Mouse (Mus musculus) megakaryocyte-erythroid progenitor cell, adult 5-6 weeks (primary cell): ENCODE results near the gene Naip2. TPM values are rescaled to one million over a fixed set of nuclear protein-coding genes. Genes with fewer than 3 reads are reported as not detected.
A peak's percentile ranks its signal among the peaks of the same experiment; 100 is the strongest.

Experiments used
- ATAC-seq: replicated peaks from 2 replicates; pipeline ENCODE4 v1.8.0; 2016; ENCODE audit warnings: mild to moderate bottlenecking, inconsistent platforms; ENCODE audit not compliant: severe bottlenecking, poor library complexity, low FRiP score, low TSS enrichment
- total RNA-seq, 2 experiments: library from RNA; stranded (forward) in 1 of 2; stranded (reverse) in 1 of 2; fragments of 200-1000, 215-1000 nt in 1 of 2; fragments of >200 nt in 1 of 2; fragmentation: Nextera tagmentation in 1 of 2; gene quantifications; 2 replicates each; pipeline ENCODE4 v1.2.3; 2014 to 2017

Naip2 gene
- total RNA-seq, 2 experiments from 2014 or later: 6.7 to 8.2 TPM

DNA sequence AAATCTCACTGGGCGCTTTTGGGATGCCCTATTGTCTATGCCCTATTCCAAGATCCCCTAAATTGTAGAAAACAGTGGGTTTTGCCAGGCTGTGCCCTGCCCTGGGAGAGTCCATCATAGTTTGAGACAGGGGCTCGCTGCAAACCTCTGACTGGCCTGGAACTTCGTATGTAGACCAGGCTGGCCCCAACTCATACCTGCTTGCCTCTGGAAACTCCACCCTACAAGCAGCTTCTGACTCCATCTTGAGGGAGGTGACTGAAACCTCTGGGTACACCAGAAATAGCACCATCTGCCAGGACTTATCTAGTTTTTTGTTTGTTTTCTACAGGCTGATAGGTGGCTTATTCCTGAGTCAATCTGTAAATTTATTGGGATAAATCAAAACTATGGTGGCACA, 77.9 kb downstream of the Naip2 start:
- ATAC-seq: no peak

- no peak for ATAC-seq
Measured at GRCm38 (mm10) chr13:100112218-100112972, 89.5 kb downstream of the Naip2 start.

DNA sequence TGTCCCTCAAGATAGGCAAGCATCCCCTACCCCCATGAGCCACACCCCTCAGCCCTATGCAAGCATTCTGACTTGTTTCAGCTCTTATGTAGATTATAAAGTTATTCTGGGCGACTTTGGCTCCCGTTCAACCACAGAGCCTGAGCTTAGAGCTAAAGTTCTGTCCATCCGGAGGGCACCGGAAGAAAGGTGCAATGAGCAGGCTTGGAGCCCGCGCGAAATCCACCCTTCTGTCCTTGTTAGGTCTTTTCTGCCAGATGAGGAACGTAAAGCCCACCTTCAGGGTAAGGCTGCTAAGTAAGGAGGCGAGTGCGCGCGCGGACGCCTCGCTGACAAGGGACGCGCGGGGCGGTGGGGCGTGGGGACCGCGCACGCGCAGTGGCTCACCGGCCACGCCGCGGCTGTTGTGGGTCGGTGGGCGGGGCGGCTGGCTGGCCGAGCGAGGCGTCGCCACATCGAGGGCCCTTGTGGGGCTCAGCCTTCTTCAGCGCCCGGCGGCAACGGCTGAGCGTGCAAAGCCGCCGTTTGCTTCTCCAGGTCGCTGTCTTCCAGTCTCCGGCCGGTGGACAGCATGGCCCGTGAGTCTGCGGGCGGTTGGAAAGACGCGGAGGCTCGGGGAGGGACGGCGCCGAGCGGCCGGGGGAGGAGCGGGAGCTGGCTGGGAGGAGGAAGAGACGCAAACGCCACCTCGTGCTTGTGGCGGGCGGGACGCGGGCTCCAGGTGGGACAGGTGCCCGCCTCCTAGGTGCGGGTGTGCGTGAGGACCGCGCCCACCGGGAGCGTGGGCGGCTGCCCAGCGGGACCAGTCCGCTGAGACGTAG, 94.0 kb downstream of the Naip2 start, which contains the start of gene Serf1:
Gene Serf1, plus strand, starts transcription at position 361 of the 821 bp plus-strand sequence.
- ATAC-seq: peak; percentile 53

DNA sequence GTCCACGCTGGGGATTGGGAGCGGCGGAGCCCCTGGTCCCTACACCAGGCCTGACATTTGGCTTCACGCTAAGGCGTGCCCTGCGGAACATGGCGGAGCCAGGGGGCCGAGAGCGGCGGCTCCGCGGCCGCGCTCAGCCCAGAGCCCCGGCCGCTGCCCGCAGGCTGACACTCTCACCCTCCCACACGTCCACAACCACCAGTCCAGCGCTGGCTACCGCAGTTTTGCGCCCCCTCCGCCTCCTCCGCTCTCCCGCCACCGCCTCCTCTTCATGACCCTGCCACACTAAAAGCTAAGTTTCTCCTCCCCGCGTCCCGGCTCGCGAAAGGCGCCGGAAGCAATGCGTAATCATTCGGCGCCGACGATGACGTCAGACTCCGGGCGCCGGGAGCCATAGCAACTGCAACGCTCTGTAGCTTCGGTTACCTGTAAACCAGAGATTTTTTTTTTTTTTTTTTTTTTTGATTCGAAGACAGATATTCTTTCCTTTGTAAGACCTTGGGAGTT, 98.1 kb downstream of the Naip2 start, which contains the start of gene Bdp1:
Gene Bdp1, minus strand, starts transcription at position 323 of the 507 bp plus-strand sequence.
- ATAC-seq: peak; percentile 68

- peak; percentile 9; the same call in 1 of the 2 replicates for ATAC-seq
Measured at GRCm38 (mm10) chr13:100103052-100103658, 98.7 kb downstream of the Naip2 start.

GRCm38 (mm10) chr13:100098808-100099207, 103.1 kb downstream of the Naip2 start:
- peak; percentile 59 for ATAC-seq

Other genes with a start within 250 kb of the Naip2 start
- gene Mccc2, start 186.5 kb downstream of the Naip2 start, total RNA-seq (2014; fragmentation: Nextera tagmentation): 22.9 and 25.3 TPM in 2 replicates
- gene Mccc2, start 186.5 kb downstream of the Naip2 start, total RNA-seq (2017): 27.6 and 31.6 TPM in 2 replicates
- 42.6 and 59.1 TPM in 2 replicates for gene Bdp1, start 98.0 kb downstream of the Naip2 start, total RNA-seq (2014; fragmentation: Nextera tagmentation)
- gene Bdp1, start 98.0 kb downstream of the Naip2 start, total RNA-seq (2017): 88.1 and 90.2 TPM in 2 replicates
- 51.0 and 53.4 TPM in 2 replicates for gene Serf1, start 94.1 kb downstream of the Naip2 start, total RNA-seq (2014; fragmentation: Nextera tagmentation)
- gene Serf1, start 94.1 kb downstream of the Naip2 start, total RNA-seq (2017): 36.9 and 105 TPM in 2 replicates
- gene Smn1, start 77.2 kb downstream of the Naip2 start, total RNA-seq (2014; fragmentation: Nextera tagmentation): 81.4 and 87.4 TPM in 2 replicates
- gene Smn1, start 77.2 kb downstream of the Naip2 start, total RNA-seq (2017): 68.9 and 86.9 TPM in 2 replicates
- gene Naip5, start 44.2 kb upstream of the Naip2 start, total RNA-seq (2014; fragmentation: Nextera tagmentation): 3.2 and 5.2 TPM in 2 replicates
- gene Naip5, start 44.2 kb upstream of the Naip2 start, total RNA-seq (2017): 4.4 and 8.1 TPM in 2 replicates
- 2.4 and 2.8 TPM in 2 replicates for gene Naip6, start 115.6 kb upstream of the Naip2 start, total RNA-seq (2014; fragmentation: Nextera tagmentation)
- gene Naip6, start 115.6 kb upstream of the Naip2 start, total RNA-seq (2017): 0.80 and 1.1 TPM in 2 replicates